Mouse (Mus musculus) CH12.LX (cell line): ENCODE data around the gene Insig1. TPM values are rescaled to one million over a fixed set of nuclear protein-coding genes. Genes with fewer than 3 reads are reported as not detected.
A peak's percentile ranks its signal among the peaks of the same experiment; 100 is the strongest.

Experiments used
- DNase-seq: peaks from one replicate; pipeline ENCODE4 v3.0.0-alpha.2; 2013; ENCODE audit errors: extremely low read depth
- H3K27ac ChIP-seq: 2 replicates; pipeline ENCODE4 v1.5.1; 2012; ENCODE audit warnings: low read depth, mild to moderate bottlenecking, control low read depth, moderate library complexity; ENCODE audit not compliant: insufficient read depth
- H3K27me3 ChIP-seq: replicated peaks from 2 replicates; pipeline ENCODE3; 2012; ENCODE audit warnings: inconsistent platforms
- H3K36me3 ChIP-seq, 2 experiments: replicated peaks in 1 of 2; 2 replicates each; pipeline versions ENCODE3 to v1.6.1; 2012; ENCODE audit warnings: inconsistent platforms in 1 of 2, low read length in 1 of 2, mild to moderate bottlenecking in 1 of 2, mixed read lengths in 1 of 2, moderate library complexity in 1 of 2; ENCODE audit not compliant: control insufficient read depth in 1 of 2, insufficient read depth in 1 of 2
- H3K4me1 ChIP-seq, 2 experiments: 2 replicates each; pipeline ENCODE4 v1.6.1; 2012; ENCODE audit warnings: inconsistent platforms in 1 of 2, moderate library complexity in 1 of 2; ENCODE audit not compliant: insufficient read depth in 2 of 2, control insufficient read depth in 1 of 2
- H3K4me2 ChIP-seq: 2 replicates; pipeline ENCODE4 v1.6.1; 2012; ENCODE audit warnings: low read depth, mild to moderate bottlenecking, control low read depth; ENCODE audit not compliant: poor library complexity, insufficient read depth, severe bottlenecking
- H3K4me3 ChIP-seq, 3 experiments: fragments of 150-350 bp in 1 of 3; sonication (generic) in 1 of 3; replicated peaks in 1 of 3; 2 replicates each; pipeline versions ENCODE3 to v1.5.1; 2011 to 2012; ENCODE audit warnings: low read depth in 2 of 3, low read length in 2 of 3, mild to moderate bottlenecking in 2 of 3, moderate library complexity in 2 of 3, control low read depth in 1 of 3, improper control_type of control experiment in 1 of 3, inconsistent platforms in 1 of 3, mixed read lengths in 1 of 3; ENCODE audit not compliant: poor library complexity in 1 of 3
- H3K79me2 ChIP-seq: replicated peaks from 2 replicates; pipeline ENCODE4 v1.6.1; 2012; ENCODE audit warnings: mild to moderate bottlenecking, moderate library complexity; ENCODE audit not compliant: control insufficient read depth, poor library complexity, insufficient read depth, severe bottlenecking; ENCODE audit errors: extremely low read depth
- H3K9ac ChIP-seq: 2 replicates; pipeline ENCODE4 v1.6.1; 2012; ENCODE audit warnings: low read depth, mild to moderate bottlenecking, control low read depth, moderate library complexity; ENCODE audit not compliant: insufficient read depth
- H3K9me3 ChIP-seq: replicated peaks from 2 replicates; pipeline ENCODE3; 2012; ENCODE audit warnings: low read length, inconsistent platforms, mixed read lengths
- BHLHE40 ChIP-seq: IDR thresholded peaks from 2 replicates; pipeline ENCODE4 v1.6.1; 2011; ENCODE audit warnings: mild to moderate bottlenecking, low read depth, low read length, improper control_type of control experiment
- CHD1 ChIP-seq: IDR thresholded peaks from 2 replicates; pipeline ENCODE4 v1.6.1; 2012; ENCODE audit warnings: low read depth, low read length, improper control_type of control experiment, inconsistent platforms
- CHD2 ChIP-seq: IDR thresholded peaks from 2 replicates; pipeline ENCODE4 v1.6.1; 2011; ENCODE audit warnings: low read length, improper control_type of control experiment
- CTCF ChIP-seq, 2 experiments: IDR thresholded peaks in 1 of 2; conservative IDR thresholded peaks in 1 of 2; 2 replicates each; pipeline ENCODE4 v1.5.1; 2011 to 2012; ENCODE audit warnings: low read depth in 2 of 2, low read length in 2 of 2, improper control_type of control experiment in 1 of 2, inconsistent platforms in 1 of 2, mild to moderate bottlenecking in 1 of 2, moderate library complexity in 1 of 2
- E2F4 ChIP-seq: IDR thresholded peaks from 2 replicates; pipeline ENCODE4 v1.6.1; 2011; ENCODE audit warnings: low read depth, low read length, improper control_type of control experiment; ENCODE audit not compliant: insufficient replicate concordance
- EP300 ChIP-seq: IDR thresholded peaks from 2 replicates; pipeline ENCODE4 v1.6.1; 2011; ENCODE audit warnings: low read length, improper control_type of control experiment
- ETS1 ChIP-seq: conservative IDR thresholded peaks from 2 replicates; pipeline ENCODE4 v1.6.1; 2012; ENCODE audit warnings: low read depth, mild to moderate bottlenecking, inconsistent platforms, low read length, improper control_type of control experiment, moderate library complexity
- GABPA ChIP-seq: IDR thresholded peaks from 2 replicates; pipeline ENCODE4 v1.6.1; 2012; ENCODE audit warnings: low read depth, low read length, improper control_type of control experiment, inconsistent platforms; ENCODE audit not compliant: insufficient replicate concordance
- IRF4 ChIP-seq: IDR thresholded peaks from 2 replicates; pipeline ENCODE4 v1.6.1; 2014; ENCODE audit warnings: low read depth, mild to moderate bottlenecking, inconsistent platforms, low read length, improper control_type of control experiment
- JUN ChIP-seq: IDR thresholded peaks from 2 replicates; pipeline ENCODE4 v1.6.1; 2011; ENCODE audit warnings: low read depth, mild to moderate bottlenecking, low read length, improper control_type of control experiment, moderate library complexity; ENCODE audit not compliant: insufficient read depth
- JUND ChIP-seq: conservative IDR thresholded peaks from 2 replicates; pipeline ENCODE4 v1.6.1; 2011; ENCODE audit warnings: low read depth, low read length, improper control_type of control experiment
- KAT2A ChIP-seq: IDR thresholded peaks from 2 replicates; pipeline ENCODE4 v1.6.1; 2012; ENCODE audit warnings: low read length, improper control_type of control experiment, inconsistent platforms; ENCODE audit not compliant: insufficient replicate concordance
- MAFK ChIP-seq: IDR thresholded peaks from 2 replicates; pipeline ENCODE4 v1.6.1; 2011; ENCODE audit warnings: low read length, improper control_type of control experiment; ENCODE audit not compliant: insufficient replicate concordance
- MAX ChIP-seq: IDR thresholded peaks from 2 replicates; pipeline ENCODE4 v1.6.1; 2011; ENCODE audit warnings: low read length, improper control_type of control experiment
- MAZ ChIP-seq: IDR thresholded peaks from 2 replicates; pipeline ENCODE4 v1.6.1; 2012; ENCODE audit warnings: low read depth, mild to moderate bottlenecking, inconsistent platforms, low read length, improper control_type of control experiment, moderate library complexity
- MEF2A ChIP-seq: IDR thresholded peaks from 2 replicates; pipeline ENCODE4 v1.6.1; 2014; ENCODE audit warnings: low read depth, mild to moderate bottlenecking, inconsistent platforms, low read length, improper control_type of control experiment, borderline replicate concordance
- MYC ChIP-seq: IDR thresholded peaks from 2 replicates; pipeline ENCODE4 v1.6.1; 2011; ENCODE audit warnings: low read depth, mild to moderate bottlenecking, improper control_type of control experiment, low read length
- NELFE ChIP-seq: IDR thresholded peaks from 2 replicates; pipeline ENCODE4 v1.6.1; 2011; ENCODE audit warnings: low read depth, low read length, improper control_type of control experiment
- NRF1 ChIP-seq: IDR thresholded peaks from 2 replicates; pipeline ENCODE4 v1.6.1; 2014; ENCODE audit warnings: low read depth, mild to moderate bottlenecking, inconsistent platforms, low read length, improper control_type of control experiment, moderate library complexity
- POLR2A ChIP-seq: IDR thresholded peaks from 2 replicates; pipeline ENCODE4 v1.6.1; 2011; ENCODE audit warnings: low read depth, mild to moderate bottlenecking, improper control_type of control experiment, low read length
- RAD21 ChIP-seq: IDR thresholded peaks from 2 replicates; pipeline ENCODE4 v1.6.1; 2011; ENCODE audit warnings: low read depth, mild to moderate bottlenecking, low read length, improper control_type of control experiment, moderate library complexity
- RCOR1 ChIP-seq: conservative IDR thresholded peaks from 2 replicates; pipeline ENCODE4 v1.6.1; 2012; ENCODE audit warnings: low read depth, mild to moderate bottlenecking, inconsistent platforms, low read length, improper control_type of control experiment
- SIN3A ChIP-seq: IDR thresholded peaks from 2 replicates; pipeline ENCODE4 v1.6.1; 2012; ENCODE audit warnings: low read length, improper control_type of control experiment, inconsistent platforms
- TBP ChIP-seq: conservative IDR thresholded peaks from 2 replicates; pipeline ENCODE4 v1.6.1; 2011; ENCODE audit warnings: low read depth, low read length, improper control_type of control experiment
- TCF12 ChIP-seq: IDR thresholded peaks from 2 replicates; pipeline ENCODE4 v1.6.1; 2014; ENCODE audit warnings: low read depth, mild to moderate bottlenecking, inconsistent platforms, low read length, improper control_type of control experiment
- UBTF ChIP-seq: IDR thresholded peaks from 2 replicates; pipeline ENCODE4 v1.6.1; 2012; ENCODE audit warnings: low read depth, mild to moderate bottlenecking, inconsistent platforms, low read length, improper control_type of control experiment, moderate library complexity
- USF2 ChIP-seq: conservative IDR thresholded peaks from 2 replicates; pipeline ENCODE4 v1.6.1; 2011; ENCODE audit warnings: low read depth, low read length, improper control_type of control experiment
- ZKSCAN1 ChIP-seq: IDR thresholded peaks from 2 replicates; pipeline ENCODE4 v1.6.1; 2012; ENCODE audit warnings: low read depth, inconsistent platforms, low read length, improper control_type of control experiment, borderline replicate concordance
- ZMIZ1 ChIP-seq: IDR thresholded peaks from 2 replicates; pipeline ENCODE4 v1.6.1; 2012; ENCODE audit warnings: low read depth, mild to moderate bottlenecking, inconsistent platforms, low read length, improper control_type of control experiment
- ZNF384 ChIP-seq: IDR thresholded peaks from 2 replicates; pipeline ENCODE4 v1.6.1; 2012; ENCODE audit warnings: low read depth, low read length, improper control_type of control experiment, inconsistent platforms
- dilution Hi-C: fragments of 300-500 bp; cut with MboI; formaldehyde crosslinking; loops from 2 replicates; pipeline ENCODE4 v1.14.3; 2020; ENCODE audit warnings: low sequenced_read_pairs; ENCODE audit not compliant: extremely low pct_unique_long_range_greater_than_20kb, extremely low pct_ligation_motif_present
- in situ Hi-C: fragments of 300-500 bp; cut with MboI; formaldehyde crosslinking; loops from 3 replicates; pipeline ENCODE4 v1.14.3; 2019; ENCODE audit warnings: low sequenced_read_pairs, low pct_ligation_motif_present, low pct_unique_long_range_greater_than_20kb, mixed read lengths
- polyA plus RNA-seq: library from polyadenylated mRNA; unstranded; fragments of >175 nt; gene quantifications from 2 replicates; pipeline ENCODE4 v1.2.1, GENCODE M21; 2012; ENCODE audit warnings: low read depth; ENCODE audit not compliant: insufficient read length
- total RNA-seq, 2 experiments: library from RNA; depleted of rRNA; stranded (reverse); fragments of 300-350 nt in 1 of 2; fragments of >200 nt in 1 of 2; gene quantifications; 2 replicates each; pipeline ENCODE4 v1.2.3; 2012 to 2014

The Insig1 gene
- total and polyA plus RNA-seq, 3 experiments: 79.4 to 217 (median 96.9) TPM

- TF ChIP-seq MAX: peak; percentile 20; the same call in 1 of the 2 replicates
- TF ChIP-seq NRF1: no peak
- peak; percentile 64 for TF ChIP-seq JUND
- TF ChIP-seq BHLHE40: peak; percentile 41; the same call in 1 of the 2 replicates
These were observed 10.0 kb downstream of the Insig1 start (continued) for GRCm38 (mm10) chr5:28081127-28081526.

- no peaks in the 10 kb centered on the region for H3K9me3 ChIP-seq
- peaks cover 27 to 40% of the 10 kb centered on the region in 2 experiments for H3K4me1 ChIP-seq
- dilution Hi-C loops: no loop called here
- no peak overlapping the region for H3K9ac ChIP-seq
- peak overlapping the region; percentile 88 for H3K4me2 ChIP-seq
- no peak overlapping the region for H3K4me3 ChIP-seq
- H3K27ac ChIP-seq: peak overlapping the region; percentile 58; the same call in 1 of the 2 replicates
- H3K36me3 ChIP-seq: peaks cover 6 to 16% of the 10 kb centered on the region in 2 experiments
- no peaks in the 10 kb centered on the region for H3K27me3 ChIP-seq
- in situ Hi-C loops: no loop called here
- DNase-seq: no peak
- no peaks in the 10 kb centered on the region for H3K79me2 ChIP-seq
- no peak for TF ChIP-seq RAD21
- peak; percentile 39; the same call in 1 of the 2 replicates for TF ChIP-seq BHLHE40
- peak; percentile 6; the same call in 1 of the 2 replicates for TF ChIP-seq TCF12
- 0 out of 2 replicates have a peak, but pooled peaks have one; percentile 12 for TF ChIP-seq MAZ
These were observed 10.7 kb downstream of the Insig1 start for GRCm38 (mm10) chr5:28081822-28082221.

GRCm38 (mm10) chr5:28082312-28082711, 11.1 kb downstream of the Insig1 start:
- H3K4me1 ChIP-seq: peaks cover 27 to 40% of the 10 kb centered on the region in 2 experiments
- H3K27ac ChIP-seq: no peak overlapping the region
- H3K27me3 ChIP-seq: no peaks in the 10 kb centered on the region
- H3K4me2 ChIP-seq: peak overlapping the region; percentile 88
- no peaks in the 10 kb centered on the region for H3K79me2 ChIP-seq
- dilution Hi-C loops (no loop called here), in situ Hi-C loops (no loop called here)
- no peaks in the 10 kb centered on the region for H3K9me3 ChIP-seq
- DNase-seq: peak; percentile 77
- peaks cover 5 to 16% of the 10 kb centered on the region in 2 experiments for H3K36me3 ChIP-seq
- H3K9ac ChIP-seq: no peak overlapping the region
- no peak overlapping the region for H3K4me3 ChIP-seq
- TF ChIP-seq MAZ (peak; percentile 8; the same call in 1 of the 2 replicates), ZKSCAN1 (no peak), BHLHE40 (peak; percentile 29; the same call in 1 of the 2 replicates), ETS1 (peak; percentile 74), RCOR1 (no peak), TBP (no peak), CHD2 (no peak; the same call in 1 of the 2 replicates), IRF4 (peak; percentile 68), MYC (no peak), KAT2A (no peak), CTCF (conservative IDR thresholded peaks at IDR 0.05 in 1 of 2, IDR thresholded peaks at IDR 0.05 in 1 of 2; ENCODE audit: low read depth in 2 of 2, low read length in 2 of 2) (no peak), MEF2A (peak; percentile 51), NRF1 (no peak), ZMIZ1 (no peak), MAFK (0 out of 2 replicates have a peak, but pooled peaks have one; percentile 30), JUN (no peak), SIN3A (peak; percentile 69; the same call in 1 of the 2 replicates), JUND (no peak), POLR2A (no peak), ZNF384 (no peak), CHD1 (no peak), USF2 (no peak), UBTF (no peak), EP300 (peak; percentile 39; the same call in 1 of the 2 replicates), E2F4 (no peak), GABPA (no peak), NELFE (no peak)
